Mouse (Mus musculus) fibroblast of lung, adult 2 months (primary cell): ENCODE results near the gene Drc1.

Experiments used
- DNase-seq: peaks from one replicate; pipeline ENCODE4 v3.0.0-alpha.2; 2011; ENCODE audit warnings: low read depth

Gene Drc1

DNA sequence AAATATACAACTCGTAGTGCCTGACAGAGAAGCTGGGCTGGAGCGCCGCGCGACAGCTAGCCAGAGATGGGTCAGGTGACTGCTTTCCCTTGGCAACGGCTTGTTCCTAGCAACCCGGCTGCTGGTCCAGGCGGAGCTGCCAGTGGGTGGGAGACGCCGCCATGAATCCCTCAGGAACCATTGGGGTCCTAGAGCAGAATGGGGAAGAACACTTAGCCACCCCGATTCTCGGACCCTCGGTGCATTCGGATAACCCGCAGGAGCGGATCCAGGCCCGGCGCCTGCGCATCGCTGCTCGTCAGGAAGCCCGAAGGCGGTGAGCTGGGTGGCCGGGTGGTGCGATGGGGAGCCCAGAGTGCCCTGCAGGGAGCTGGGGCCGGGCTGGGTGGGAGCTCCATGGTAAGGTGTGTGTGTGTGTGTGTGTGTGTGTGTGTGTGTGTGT, at the start of gene Drc1:
Gene Drc1 (plus strand): TSS at position 98 of the 442 bp plus-strand sequence.
- DNase-seq = no peak

- DNase-seq = no peak
Measured at GRCm38 (mm10) chr5:30231891-30232270, 49.3 kb upstream of the Drc1 start.

DNA sequence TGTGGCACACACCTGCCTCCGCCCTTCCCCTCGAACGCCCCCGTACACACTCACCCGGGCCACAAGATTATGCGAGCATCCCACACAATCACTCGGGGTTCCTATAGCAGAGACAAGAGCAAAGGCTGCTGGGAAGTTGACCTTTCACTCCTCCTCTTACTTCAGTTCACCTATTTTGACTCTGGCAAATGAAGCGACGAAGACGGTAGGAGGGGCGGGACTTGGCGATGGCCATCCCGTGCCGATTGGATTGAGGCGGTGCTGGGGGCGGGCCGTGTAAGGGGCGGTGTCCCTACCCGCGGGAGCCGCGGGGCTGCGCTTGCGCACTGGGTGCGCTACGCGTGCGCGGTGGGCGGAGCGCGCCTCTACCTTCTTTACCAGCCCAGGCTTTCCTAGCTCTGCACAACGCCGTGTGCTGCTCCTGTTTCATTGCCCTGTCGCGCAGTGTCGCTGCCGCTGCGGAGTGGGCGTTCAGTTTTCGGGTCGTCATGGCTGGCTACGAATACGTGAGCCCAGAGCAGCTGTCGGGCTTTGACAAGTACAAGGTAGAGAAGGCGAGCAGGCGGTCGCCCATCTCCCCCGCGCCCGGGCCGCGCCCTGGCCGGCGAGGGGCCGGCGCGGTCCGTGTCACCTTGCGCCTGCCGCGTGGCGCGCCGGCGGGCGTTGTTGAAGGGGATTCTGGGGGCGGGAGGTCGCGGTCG, 48.8 kb upstream of the Drc1 start, which contains the start of gene Selenoi:
Gene Selenoi (plus strand): TSS at position 311 of the 701 bp plus-strand sequence.
- peak; percentile 95 for DNase-seq

GRCm38 (mm10) chr5:30233042-30233441, 48.1 kb upstream of the Drc1 start:
- no peak for DNase-seq

GRCm38 (mm10) chr5:30233979-30234378, 47.2 kb upstream of the Drc1 start:
- DNase-seq = no peak

GRCm38 (mm10) chr5:30235641-30236126, 45.5 kb upstream of the Drc1 start:
- no peak for DNase-seq

DNA sequence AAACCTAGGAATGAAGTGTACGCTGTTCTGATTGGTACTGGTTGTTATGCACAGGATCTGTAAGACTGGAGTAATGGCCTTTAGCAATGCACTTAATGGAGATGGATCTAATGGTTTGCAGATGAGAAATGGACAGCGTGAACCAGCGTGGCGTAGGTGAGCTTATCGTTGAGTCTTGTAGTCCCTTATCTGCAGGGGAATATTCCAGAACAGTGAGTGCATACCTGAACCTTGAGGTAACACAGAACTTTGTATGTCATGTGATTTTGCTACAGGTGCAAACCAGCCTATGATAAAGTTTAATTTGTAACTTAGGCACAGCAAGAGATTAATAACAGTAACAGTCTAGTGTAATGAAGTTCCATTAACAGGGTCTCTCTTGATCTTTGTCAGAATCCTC, 42.7 kb upstream of the Drc1 start:
- DNase-seq = no peak

- DNase-seq = no peak
Measured at GRCm38 (mm10) chr5:30240552-30240951, 40.6 kb upstream of the Drc1 start.

DNA sequence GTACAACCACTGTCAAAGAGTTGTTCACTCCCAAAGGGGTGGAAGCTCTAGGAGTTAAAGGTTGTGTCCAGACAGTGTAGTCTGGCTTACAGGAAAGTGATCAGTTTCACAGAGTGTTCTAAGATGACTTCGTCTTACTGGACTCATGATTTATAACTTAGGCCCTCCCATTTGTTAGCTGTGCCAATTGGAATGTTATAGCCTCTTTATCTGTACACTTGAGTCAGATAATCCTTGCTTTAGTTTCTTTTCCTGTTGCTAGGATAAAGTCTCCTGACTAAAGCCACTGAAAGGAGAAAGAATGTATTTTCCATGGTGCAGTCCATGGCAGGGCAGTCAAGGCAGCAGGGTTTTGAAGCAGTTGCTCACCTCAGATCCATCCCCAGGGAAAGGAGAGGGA, 38.8 kb upstream of the Drc1 start:
- DNase-seq = peak; percentile 54

- no peak for DNase-seq
Measured at GRCm38 (mm10) chr5:30243741-30244140, 37.4 kb upstream of the Drc1 start.

DNA sequence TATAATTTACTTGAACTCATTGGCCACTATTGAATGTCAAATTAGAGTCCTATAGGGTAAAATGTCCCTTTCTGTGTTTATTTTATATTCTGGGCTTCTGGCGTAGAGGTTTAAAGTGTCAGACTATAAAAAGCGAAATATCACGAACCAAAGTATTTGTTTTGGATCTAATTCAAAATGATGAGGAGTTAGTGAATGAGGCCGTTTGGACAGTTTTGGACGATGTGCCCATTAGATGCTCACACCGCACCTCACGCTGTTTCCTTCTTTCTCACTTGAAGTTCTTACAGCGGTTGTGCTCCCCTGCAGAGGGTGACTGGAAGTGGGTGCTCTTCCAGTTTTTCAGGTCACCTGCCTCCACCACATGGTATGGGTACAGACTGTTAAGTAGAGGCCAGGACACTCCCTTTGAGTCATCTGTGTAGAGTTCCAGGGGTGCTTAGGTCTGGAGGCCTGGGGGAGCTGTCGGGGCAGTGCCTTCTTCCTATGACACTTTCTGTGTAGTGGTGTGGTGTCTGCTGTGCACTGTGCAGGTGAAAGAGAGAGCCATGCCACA, 35.2 kb upstream of the Drc1 start:
- DNase-seq = no peak

- DNase-seq = no peak
Measured at GRCm38 (mm10) chr5:30247666-30248065, 33.5 kb upstream of the Drc1 start.

DNA sequence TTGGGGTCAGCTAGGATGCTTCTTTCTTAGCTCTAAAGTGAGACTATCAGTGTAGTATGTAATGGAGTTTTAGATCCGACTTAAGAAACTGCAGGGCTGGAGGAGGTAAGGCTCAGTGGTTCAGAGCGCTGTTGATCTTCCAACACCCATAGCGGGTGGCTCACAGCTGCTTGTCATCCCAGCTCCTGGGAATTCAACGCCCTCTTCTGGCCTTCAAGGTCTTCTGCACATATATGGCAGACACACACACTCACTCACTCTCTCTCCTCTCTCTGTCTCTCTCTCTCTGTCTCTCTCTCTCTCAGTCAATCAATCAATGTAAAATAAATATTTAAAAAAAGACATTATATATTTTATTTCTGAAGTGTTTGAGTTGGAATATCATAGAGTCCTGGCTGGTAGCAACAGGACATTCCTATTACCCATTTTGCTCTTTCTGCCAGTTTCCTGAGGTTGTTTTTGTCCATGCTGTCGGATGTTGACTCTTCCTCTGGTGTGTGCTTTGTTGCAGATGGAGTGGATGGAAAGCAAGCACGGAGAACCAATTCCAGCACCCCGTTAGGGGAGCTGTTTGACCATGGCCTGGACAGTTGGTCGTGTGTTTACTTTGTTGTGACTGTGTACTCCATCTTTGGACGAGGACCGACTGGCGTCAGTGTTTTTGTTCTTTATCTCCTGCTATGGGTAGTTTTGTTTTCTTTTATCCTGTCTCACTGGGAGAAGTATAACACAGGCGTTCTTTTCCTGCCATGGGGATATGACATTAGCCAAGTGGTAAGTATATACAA, 25.4 kb upstream of the Drc1 start:
- no peak for DNase-seq

- no peak for DNase-seq
Measured at GRCm38 (mm10) chr5:30258776-30259175, 22.4 kb upstream of the Drc1 start.

- no peak for DNase-seq
Measured at GRCm38 (mm10) chr5:30270571-30271190, 10.5 kb upstream of the Drc1 start.

DNA sequence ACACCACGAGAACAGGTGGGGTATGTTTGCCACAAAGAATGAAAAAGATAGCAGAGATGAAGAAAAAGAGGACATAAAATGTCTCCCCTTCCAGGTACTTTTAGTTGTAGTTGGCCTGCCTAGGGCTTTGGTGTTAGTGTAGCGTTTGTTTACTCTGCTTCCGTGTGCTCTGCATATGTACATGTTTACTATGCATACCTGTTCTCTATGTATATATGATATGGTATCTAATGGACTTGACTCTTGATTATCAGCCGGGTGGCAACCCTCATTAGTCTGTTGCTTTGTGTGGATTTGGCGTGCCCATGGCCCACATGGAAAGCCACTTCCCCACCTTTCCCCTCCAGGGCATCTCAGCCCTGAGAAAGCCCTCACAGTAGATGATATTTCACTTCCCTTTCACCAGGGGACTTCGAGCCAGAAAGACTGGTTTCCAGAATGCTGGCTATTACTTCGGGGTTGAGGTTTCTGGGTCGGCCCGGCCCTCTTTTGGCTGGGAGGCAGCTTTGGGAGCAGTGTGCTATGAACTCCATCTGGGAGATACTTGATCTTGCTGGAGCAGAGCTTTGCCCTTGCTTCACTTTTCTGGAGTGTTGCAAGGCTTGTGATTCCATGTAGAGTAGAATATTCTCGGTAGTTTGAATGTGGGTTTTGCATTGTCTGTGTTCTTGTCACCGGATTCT, 9.4 kb upstream of the Drc1 start:
- DNase-seq = peak; percentile 57

GRCm38 (mm10) chr5:30276361-30276760, 4.8 kb upstream of the Drc1 start:
- no peak for DNase-seq

- DNase-seq = no peak
Measured at GRCm38 (mm10) chr5:30278952-30279351, 2.2 kb upstream of the Drc1 start.

GRCm38 (mm10) chr5:30279446-30279845, 1.7 kb upstream of the Drc1 start:
- no peak for DNase-seq

- DNase-seq = no peak
Measured at GRCm38 (mm10) chr5:30280864-30281263, 324 bp upstream of the Drc1 start.

GRCm38 (mm10) chr5:30285944-30286799, 5.0 kb downstream of the Drc1 start:
- no peak for DNase-seq
